Comparison of ENCODE assay signal across 13 mouse cellular contexts in the genomic region with DNA sequence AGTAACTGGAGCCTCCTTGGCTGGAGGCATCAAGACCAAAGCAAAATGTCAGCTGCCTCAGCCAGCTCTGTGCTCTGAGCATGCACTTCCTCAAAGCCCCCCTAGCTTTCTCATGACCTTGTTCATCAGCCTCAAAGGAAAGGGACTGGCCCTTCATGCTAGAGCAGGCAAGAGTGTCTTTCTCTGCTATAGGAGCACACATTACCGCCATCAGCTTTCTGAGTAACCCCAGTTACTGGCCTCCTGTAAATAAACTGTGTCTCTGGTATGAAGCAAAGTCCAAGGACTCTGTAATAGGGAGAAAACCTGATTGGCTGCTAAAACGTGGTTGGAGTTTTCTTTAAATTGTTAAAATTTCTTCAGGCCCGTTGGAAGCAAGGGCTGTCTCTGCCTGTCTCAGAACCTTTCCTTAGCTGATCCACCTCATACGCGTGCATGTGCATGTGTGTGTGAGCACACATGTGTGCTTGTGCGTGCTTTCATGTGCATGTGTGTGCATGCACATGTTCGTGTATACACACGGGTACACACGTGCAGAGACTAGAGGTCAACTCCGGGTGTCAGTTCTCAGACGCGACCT.
"Had no signal": no experiment of that assay in that cellular context is flagged by ENCODE, and none has a peak within 500 bp of the region (broad histone marks: within the 10 kb centered on the region; RNA-seq: fewer than 3 reads in every experiment).

No protein-coding gene starts in this region.

- H3K27ac ChIP-seq: hindbrain, embryonic 15.5 days; layer of hippocampus, adult 2 months; liver, embryonic 14.5 days; lung, embryonic 15.5 days; midbrain, embryonic 10.5 days had no signal

- H3K9ac ChIP-seq: hindbrain, embryonic 15.5 days; liver, embryonic 14.5 days; lung, embryonic 15.5 days had no signal

- H3K4me1 ChIP-seq: hindbrain, embryonic 15.5 days; lung, embryonic 15.5 days; megakaryocyte, embryonic 14.5 days; midbrain, embryonic 10.5 days had no signal

- H3K27me3 ChIP-seq: hindbrain, embryonic 15.5 days; lung, embryonic 15.5 days; megakaryocyte, embryonic 14.5 days had no signal

- DNase-seq: layer of hippocampus, adult 9-11 months; lung, adult 18-20 months; lung, postnatal 10 days; lung, postnatal 36 days; midbrain, embryonic 14.5 days; thymus, adult 18-20 months; thymus, postnatal 36 days had no signal

- H3K9me3 ChIP-seq: hindbrain, embryonic 15.5 days; lung, embryonic 15.5 days; midbrain, embryonic 10.5 days had no signal

- H3K4me3 ChIP-seq: hindbrain, embryonic 15.5 days; layer of hippocampus, adult 2 months; lung, embryonic 15.5 days; megakaryocyte, embryonic 14.5 days; midbrain, embryonic 10.5 days had no signal

- H3K36me3 ChIP-seq: hindbrain, embryonic 15.5 days; lung, embryonic 15.5 days; midbrain, embryonic 10.5 days had no signal

- H3K4me2 ChIP-seq: hindbrain, embryonic 15.5 days; lung, embryonic 15.5 days had no signal
